Mouse (Mus musculus) liver, postnatal 0 days (tissue): ENCODE data around the gene Ahcyl1.

Experiments
- CTCF ChIP-seq: sonication (generic); IDR thresholded peaks from 2 replicates; pipeline ENCODE4 v1.5.1; 2016; ENCODE audit warnings: antibody characterized with exemption, low read depth
- EP300 ChIP-seq: IDR thresholded peaks from 2 replicates; pipeline ENCODE4 v1.6.1; 2016; ENCODE audit warnings: antibody characterized with exemption, low read depth, mild to moderate bottlenecking

GRCm38 (mm10) chr3:107696910-107697309 lies 550 bp upstream of the Ahcyl1 start:
- no peak for TF ChIP-seq CTCF
- no peak for TF ChIP-seq EP300
